Mouse (Mus musculus) heart, postnatal 10 days (tissue): ENCODE data around the gene Catsperg1. TPM values are rescaled to one million over a fixed set of nuclear protein-coding genes. Genes with fewer than 3 reads are reported as not detected.
"Not testable (repeated sequence)": the region's sequence is repeated elsewhere in the genome, so short reads cannot be mapped to it uniquely, and the experiment has no call there.

Experiments
- DNase-seq, 2 experiments: peaks; one replicate each; pipeline ENCODE4 v3.0.0; 2021
- intact Hi-C: fragments of 180-260 bp; cut with DNase I; formaldehyde crosslinking; loops from one replicate; pipeline ENCODE4 v1.15.1; 2025
- total RNA-seq, 2 experiments: library from RNA; stranded (reverse); gene quantifications; 2 replicates each; pipeline ENCODE4 v1.2.3; 2021

Catsperg1 gene
- total RNA-seq, 2 experiments from 2014 or later: 0.45 to 0.67 TPM

DNA sequence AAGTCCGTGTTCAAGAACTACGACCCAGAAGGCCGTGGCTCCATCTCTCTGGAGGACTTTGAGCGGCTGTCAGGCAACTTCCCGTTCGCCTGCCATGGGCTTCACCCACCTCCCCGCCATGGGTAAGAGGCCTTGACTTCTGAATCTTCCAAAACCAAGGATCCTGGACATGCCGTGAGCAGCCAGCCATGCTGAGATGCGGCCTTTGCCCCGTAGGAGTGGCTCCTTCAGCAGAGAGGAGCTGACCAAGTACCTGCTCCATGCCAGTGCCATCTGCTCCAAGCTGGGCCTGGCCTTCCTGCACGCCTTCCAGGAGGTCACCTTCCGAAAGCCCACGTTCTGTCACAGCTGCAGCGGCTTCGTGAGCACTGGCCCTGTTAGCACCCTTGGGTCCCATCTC lies 65.1 kb downstream of the Catsperg1 start:
- DNase-seq: no peak
- intact Hi-C loops: no loop called here

DNA sequence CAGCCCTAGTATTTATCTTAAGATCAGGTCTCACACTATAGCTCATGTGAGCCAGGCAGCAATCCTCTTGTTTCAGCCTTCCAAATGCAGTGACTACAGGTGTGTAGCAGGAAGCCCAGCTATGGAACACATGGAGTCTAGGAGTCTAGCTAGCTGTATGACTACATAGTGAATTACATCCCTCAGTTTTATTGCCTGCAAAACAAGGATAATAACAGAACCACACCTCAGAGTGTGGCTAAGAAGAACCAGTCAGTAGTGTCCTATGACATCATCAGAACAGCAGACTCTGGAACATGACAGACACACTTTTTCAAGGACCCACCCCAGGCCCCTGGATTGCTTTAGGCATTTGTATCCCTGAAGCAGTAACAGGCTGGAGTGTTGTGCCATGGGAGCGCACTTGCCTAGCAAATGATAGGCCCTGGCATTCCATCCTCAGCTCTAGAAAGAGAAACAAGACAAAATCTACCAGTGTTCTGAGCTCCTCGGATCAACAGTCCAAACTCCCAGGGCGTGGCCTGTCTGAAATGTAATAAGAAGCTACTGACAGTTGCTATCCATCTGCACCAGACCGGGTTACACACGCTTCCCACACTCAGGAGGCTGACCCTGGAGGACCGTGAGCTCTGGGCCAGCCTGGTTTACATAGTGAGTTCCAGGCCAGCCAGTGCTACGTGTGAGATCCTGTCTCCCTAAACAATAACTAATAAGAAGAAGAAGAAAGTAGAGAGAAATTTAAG lies 67.0 kb downstream of the Catsperg1 start:
- no peak for DNase-seq
- intact Hi-C loops: no loop called here

DNA sequence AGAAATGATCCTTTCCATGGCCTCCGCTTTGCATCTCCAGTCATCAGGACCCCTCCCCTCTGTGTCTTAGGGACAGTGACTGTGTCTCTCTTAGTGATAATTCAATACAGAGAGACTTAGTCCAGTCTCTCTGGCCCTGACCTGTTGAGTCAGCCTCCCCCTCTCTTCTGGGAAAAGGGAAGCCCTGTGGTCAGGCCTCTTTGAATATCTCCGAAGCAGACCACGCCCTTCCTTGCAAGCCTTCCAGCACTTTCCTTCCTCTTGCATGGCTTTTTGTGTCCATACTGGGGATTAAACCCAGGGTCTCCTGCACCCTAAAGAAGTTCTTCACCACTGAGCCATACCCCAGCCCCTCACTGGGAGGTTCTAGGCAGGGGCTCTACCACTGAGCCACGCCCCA lies 69.8 kb downstream of the Catsperg1 start:
- intact Hi-C loops: no loop called here
- DNase-seq: no peak

DNA sequence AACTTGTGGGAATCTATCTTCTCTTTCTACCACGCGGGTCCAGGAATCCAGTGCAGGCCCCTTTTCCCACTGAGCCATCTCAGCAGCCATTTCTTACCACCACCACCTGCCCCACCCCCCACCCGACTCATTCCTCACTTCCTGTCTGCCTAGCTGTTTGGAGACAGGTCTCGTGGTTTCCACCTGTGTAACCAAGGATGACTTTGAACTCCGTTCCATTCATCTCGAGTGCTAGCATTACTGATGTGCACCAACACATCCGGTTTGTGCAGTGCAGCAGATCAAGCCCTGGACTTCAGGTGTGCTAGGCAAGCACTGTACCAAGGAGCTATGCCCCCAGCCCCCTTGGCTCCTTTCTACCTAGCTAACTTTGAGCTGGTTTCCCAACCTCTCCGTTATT lies 72.4 kb downstream of the Catsperg1 start:
- intact Hi-C loops: no loop called here
- no peak for DNase-seq

GRCm38 (mm10) chr7:29139237-29139636 lies 74.6 kb downstream of the Catsperg1 start:
- DNase-seq, intact Hi-C loops: not testable (repeated sequence)

DNA sequence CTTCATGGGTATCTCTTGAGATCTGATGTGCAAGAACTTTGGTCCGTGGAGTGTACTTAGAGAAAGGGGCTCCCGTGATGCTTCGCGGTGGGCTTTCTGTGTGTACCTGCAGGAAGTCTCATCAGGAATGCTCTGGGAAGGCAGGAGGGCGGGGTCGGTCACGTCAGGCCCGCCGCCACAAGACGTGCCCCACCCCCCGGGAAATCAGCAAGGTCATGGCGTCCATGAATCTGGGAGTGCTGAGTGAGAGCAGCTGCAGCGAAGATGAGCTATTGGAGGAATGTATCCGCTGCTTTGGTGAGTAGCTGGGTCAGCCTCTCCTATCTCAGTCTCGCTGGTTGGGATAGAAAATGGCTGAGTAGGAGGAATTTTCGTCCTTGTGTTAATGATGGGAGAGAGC lies 76.4 kb downstream of the Catsperg1 start:
- DNase-seq: no peak
- intact Hi-C loops: no loop called here

DNA sequence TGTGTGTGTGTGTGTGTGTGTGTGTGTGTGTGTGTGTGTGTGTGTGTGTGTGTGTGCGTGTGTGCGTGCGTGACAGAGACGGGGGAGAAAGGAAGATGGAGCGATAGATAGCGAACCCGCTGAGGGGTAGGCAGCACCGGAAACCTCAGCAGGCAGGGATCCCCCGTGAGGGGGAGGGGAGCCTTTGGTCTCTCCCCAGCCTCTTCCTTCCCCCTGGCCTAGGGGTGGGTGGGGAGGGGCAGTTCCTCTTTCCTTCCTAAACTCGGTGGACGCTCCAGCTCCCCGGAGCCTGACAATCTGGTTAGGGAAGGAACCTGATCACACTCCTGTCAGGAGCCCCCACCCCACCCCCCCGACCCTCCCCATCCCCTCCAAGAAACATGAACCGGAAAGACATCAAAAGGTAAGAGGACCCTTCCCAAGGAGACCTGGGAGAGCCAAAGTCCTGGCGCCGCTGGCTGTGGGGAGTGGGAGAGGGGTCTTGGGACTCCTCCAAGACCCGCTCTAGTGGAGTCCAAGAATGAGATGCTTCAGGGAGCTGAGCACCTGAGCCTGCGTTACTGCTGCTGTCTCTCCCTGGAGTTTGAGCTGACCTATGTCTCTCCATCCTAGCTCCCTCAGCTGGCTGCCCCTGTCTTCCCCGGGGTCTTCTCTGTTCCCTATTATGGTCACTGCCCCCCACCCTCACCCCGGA lies 79.0 kb downstream of the Catsperg1 start, which contains the start of gene Rasgrp4:
TSS of gene Rasgrp4 (plus strand) at position 159 of the 694 bp plus-strand sequence.
- intact Hi-C loops: no loop called here
- peak; percentile 34 to 35 for DNase-seq

DNA sequence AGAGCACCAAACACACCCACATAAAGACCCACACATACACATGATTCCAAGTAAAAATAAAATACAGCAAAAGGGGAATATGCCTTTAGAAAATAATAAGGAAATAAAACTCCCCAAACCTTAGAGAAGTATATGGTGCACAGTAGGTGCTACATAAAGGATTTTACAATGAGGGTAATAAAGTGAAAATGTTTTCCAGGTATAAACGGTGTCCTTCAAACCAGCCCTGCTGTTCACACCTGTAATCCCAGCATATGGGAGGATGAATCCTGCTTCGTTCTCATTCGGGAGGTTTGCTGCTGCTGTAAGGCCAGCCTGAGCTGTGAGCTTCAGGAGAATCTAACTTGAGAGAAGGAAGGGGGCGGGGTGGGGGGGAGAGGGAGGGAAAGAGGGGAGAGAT lies 79.6 kb downstream of the Catsperg1 start:
- intact Hi-C loops: no loop called here
- no peak for DNase-seq

Other genes with a start within 250 kb of the Catsperg1 start
- 100 to 1,000 TPM; 185 to 188 TPM for gene Eif3k, start 232.2 kb downstream of the Catsperg1 start, total RNA-seq
- 1 to 10 TPM; 2.0 to 2.2 TPM for gene Map4k1, start 232.0 kb downstream of the Catsperg1 start, total RNA-seq
- gene Ryr1, start 88.9 kb downstream of the Catsperg1 start, total RNA-seq: under 1 TPM in 1 of 2 experiments, not detected in 1; 0.07 TPM
- 1 to 10 TPM; 1.1 to 2.1 TPM for gene Rasgrp4, start 79.2 kb downstream of the Catsperg1 start, total RNA-seq
- 10 to 100 TPM; 13.7 to 15.4 TPM for gene Fam98c, start 57.8 kb downstream of the Catsperg1 start, total RNA-seq
- gene Ggn, start 43.8 kb downstream of the Catsperg1 start, total RNA-seq: under 1 TPM; 0.55 to 0.57 TPM
- 1 to 10 TPM; 1.9 to 2.2 TPM for gene Spred3, start 43.6 kb downstream of the Catsperg1 start, total RNA-seq
- 100 to 1,000 TPM; 173 to 179 TPM for gene Psmd8, start 33.3 kb downstream of the Catsperg1 start, total RNA-seq
- 1 to 10 TPM; 4.2 to 5.8 TPM for gene Kcnk6, start 18.5 kb upstream of the Catsperg1 start, total RNA-seq
- 10 to 100 TPM; 72.9 to 75.1 TPM for gene Yif1b, start 24.3 kb upstream of the Catsperg1 start, total RNA-seq
- gene 2200002D01Rik, start 34.4 kb upstream of the Catsperg1 start, total RNA-seq: 1 to 10 TPM; 2.6 to 3.5 TPM
- gene Spint2, start 67.9 kb upstream of the Catsperg1 start, total RNA-seq: 10 to 100 TPM; 53.3 to 62.7 TPM
- 10 to 100 TPM; 21.2 to 27.8 TPM for gene Ppp1r14a, start 75.3 kb upstream of the Catsperg1 start, total RNA-seq
- gene Dpf1, start 89.9 kb upstream of the Catsperg1 start, total RNA-seq: 1 to 10 TPM in 1 of 2 experiments, under 1 TPM in 1; 0.45 to 2.1 TPM